Mouse (Mus musculus): ENCODE measurements around the gene Acp1.

The Acp1 gene

GRCm38 (mm10) chr12:30911261-30912047 lies at the start of gene Acp1, which contains the start of gene Sh3yl1:
Acp1 (minus strand) TSS chr12:30911589.
Sh3yl1 (plus strand) TSS chr12:30911668.
- peak; percentile 93 to 95 for DNase-seq (ENCODE audit: low spot score in 2 of 2)

GRCm38 (mm10) chr12:30944197-30944596 lies 32.8 kb upstream of the Acp1 start:
- DNase-seq (ENCODE audit: low spot score in 2 of 2), result no peak

GRCm38 (mm10) chr12:30943057-30943986 lies 31.9 kb upstream of the Acp1 start:
- DNase-seq (ENCODE audit: low spot score in 2 of 2), result no peak

GRCm38 (mm10) chr12:30936899-30937298 lies 25.5 kb upstream of the Acp1 start:
- no peak for DNase-seq (ENCODE audit: low spot score in 2 of 2)

- no peak for DNase-seq (ENCODE audit: low spot score in 2 of 2)
These were observed 21.9 kb upstream of the Acp1 start for GRCm38 (mm10) chr12:30933299-30933698.

GRCm38 (mm10) chr12:30928182-30928581 lies 16.8 kb upstream of the Acp1 start:
- DNase-seq (ENCODE audit: low spot score in 2 of 2), result no peak

- no peak for DNase-seq (ENCODE audit: low spot score in 2 of 2)
These were observed 11.0 kb upstream of the Acp1 start for GRCm38 (mm10) chr12:30922401-30922800.

- DNase-seq (ENCODE audit: low spot score in 2 of 2), result no peak
These were observed 1.5 kb upstream of the Acp1 start for GRCm38 (mm10) chr12:30912840-30913239.

- DNase-seq (ENCODE audit: low spot score in 2 of 2), result peak; percentile 57 to 68
These were observed 626 bp upstream of the Acp1 start for GRCm38 (mm10) chr12:30912048-30912381.

- no peak for DNase-seq (ENCODE audit: low spot score in 2 of 2)
These were observed 529 bp downstream of the Acp1 start for GRCm38 (mm10) chr12:30910860-30911259.

- no peak for DNase-seq (ENCODE audit: low spot score in 2 of 2)
These were observed 1.5 kb downstream of the Acp1 start for GRCm38 (mm10) chr12:30909881-30910280.

- no peak for DNase-seq (ENCODE audit: low spot score in 2 of 2)
These were observed 2.7 kb downstream of the Acp1 start for GRCm38 (mm10) chr12:30908658-30909057.

GRCm38 (mm10) chr12:30897039-30897438 lies 14.3 kb downstream of the Acp1 start:
- no peak for DNase-seq (ENCODE audit: low spot score in 2 of 2)

- no peak for DNase-seq (ENCODE audit: low spot score in 2 of 2)
These were observed 20.0 kb downstream of the Acp1 start for GRCm38 (mm10) chr12:30891438-30891837.

- no peak for DNase-seq (ENCODE audit: low spot score in 2 of 2)
These were observed 21.3 kb downstream of the Acp1 start for GRCm38 (mm10) chr12:30890067-30890466.

GRCm38 (mm10) chr12:30888003-30888402 lies 23.4 kb downstream of the Acp1 start:
- DNase-seq (ENCODE audit: low spot score in 2 of 2), result no peak

GRCm38 (mm10) chr12:30885891-30886290 lies 25.5 kb downstream of the Acp1 start:
- DNase-seq (ENCODE audit: low spot score in 2 of 2), result no peak

- no peak for DNase-seq (ENCODE audit: low spot score in 2 of 2)
These were observed 26.7 kb downstream of the Acp1 start for GRCm38 (mm10) chr12:30884622-30885230.

- no peak for DNase-seq (ENCODE audit: low spot score in 2 of 2)
These were observed 27.3 kb downstream of the Acp1 start, which contains the start of gene Alkal2 for GRCm38 (mm10) chr12:30883986-30884621. Alkal2 (plus strand) TSS chr12:30884322.

GRCm38 (mm10) chr12:30883592-30883985 lies 27.8 kb downstream of the Acp1 start:
- no peak for DNase-seq (ENCODE audit: low spot score in 2 of 2)

GRCm38 (mm10) chr12:30879447-30879846 lies 31.9 kb downstream of the Acp1 start:
- no peak for DNase-seq (ENCODE audit: low spot score in 2 of 2)

GRCm38 (mm10) chr12:30865781-30866180 lies 45.6 kb downstream of the Acp1 start:
- DNase-seq (ENCODE audit: low spot score in 2 of 2), result no peak

Data from urinary bladder, postnatal 4 days (tissue).